In the genomic region with DNA sequence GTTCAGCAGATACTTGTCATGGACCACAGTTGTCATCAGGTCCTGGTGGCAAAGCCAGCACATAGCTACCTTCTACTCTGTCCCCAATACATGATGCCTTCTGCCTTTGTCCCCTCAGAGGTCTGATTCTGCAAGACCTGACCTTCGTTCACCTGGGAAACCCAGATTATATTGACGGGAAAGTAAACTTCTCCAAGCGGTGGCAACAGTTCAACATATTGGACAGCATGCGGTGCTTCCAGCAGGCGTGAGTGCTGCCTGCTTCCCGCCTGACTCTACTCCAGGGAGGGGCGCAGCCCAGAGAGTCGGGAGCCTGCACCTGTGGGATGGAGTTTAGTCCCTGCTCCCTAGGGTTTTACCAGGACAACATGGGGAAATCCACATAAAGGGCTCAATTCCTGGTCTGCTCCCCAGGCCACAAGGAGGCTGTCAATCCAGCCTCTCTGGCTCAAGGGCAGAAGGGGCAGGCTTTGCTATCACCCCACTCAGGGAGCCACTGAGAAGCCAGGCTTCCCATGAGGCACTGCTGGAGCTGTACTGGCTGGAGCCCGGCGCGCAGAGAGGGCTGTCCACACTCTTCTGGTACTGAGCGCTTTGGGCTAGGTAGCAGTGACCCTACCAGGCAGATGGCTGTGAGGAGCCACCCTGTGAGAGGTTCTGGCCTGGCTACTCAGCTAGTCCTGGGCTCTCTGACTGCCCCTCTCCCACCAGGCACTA, we compare ENCODE assay signal across 40 mouse cellular contexts. TPM values are rescaled to one million over a fixed set of nuclear protein-coding genes. Genes with fewer than 3 reads are reported as not detected.
DNase-seq lines count a peak whose midpoint lies in the region; ATAC-seq and TF ChIP-seq lines count a peak whose summit lies in the region.
"Had no signal": no experiment of that assay in that cellular context is flagged by ENCODE, and none has a peak within 500 bp of the region (broad histone marks: within the 10 kb centered on the region; RNA-seq: fewer than 3 reads in every experiment).

No protein-coding gene starts in this region.

- no peak overlapping the region for H3K4me3 ChIP-seq in heart, embryonic 12.5 days
- no peak overlapping the region for H3K4me3 ChIP-seq in heart, embryonic 10.5 days
- no peak overlapping the region for H3K4me3 ChIP-seq in heart, embryonic 15.5 days
- H3K4me3 ChIP-seq in heart, postnatal 0 days (ENCODE audit: low read depth, low read length) = no peak overlapping the region
- no peak overlapping the region for H3K4me3 ChIP-seq in liver, embryonic 16.5 days (ENCODE audit: low read depth, low read length)
- H3K4me3 ChIP-seq: embryonic facial prominence, embryonic 13.5 days; forebrain, embryonic 10.5 days; hindbrain, embryonic 12.5 days; intestine, embryonic 15.5 days; limb, embryonic 10.5 days; limb, embryonic 15.5 days; lung, embryonic 15.5 days; midbrain, embryonic 10.5 days; midbrain, embryonic 15.5 days had no signal

- peaks cover 79% of the 10 kb centered on the region for H3K36me3 ChIP-seq in heart, embryonic 12.5 days
- peaks cover 79% of the 10 kb centered on the region for H3K36me3 ChIP-seq in heart, embryonic 10.5 days
- peaks cover 40% of the 10 kb centered on the region for H3K36me3 ChIP-seq in heart, embryonic 15.5 days
- peaks cover 73% of the 10 kb centered on the region for H3K36me3 ChIP-seq in heart, postnatal 0 days (replicated peaks; ENCODE audit: control insufficient read depth, insufficient read depth, low read length)
- H3K36me3 ChIP-seq in liver, embryonic 16.5 days (ENCODE audit: control insufficient read depth, insufficient read depth) = peaks cover 3% of the 10 kb centered on the region; the same call in 1 of the 2 replicates

- no peaks in the 10 kb centered on the region for H3K9me3 ChIP-seq in heart, embryonic 12.5 days (replicated peaks)
- no peaks in the 10 kb centered on the region for H3K9me3 ChIP-seq in heart, embryonic 10.5 days
- H3K9me3 ChIP-seq in heart, embryonic 15.5 days (replicated peaks) = no peaks in the 10 kb centered on the region
- no peaks in the 10 kb centered on the region for H3K9me3 ChIP-seq in heart, postnatal 0 days (replicated peaks; ENCODE audit: control insufficient read depth, low read length)
- no peaks in the 10 kb centered on the region for H3K9me3 ChIP-seq in liver, embryonic 16.5 days (replicated peaks; ENCODE audit: control insufficient read depth, low read length)
- H3K9me3 ChIP-seq: embryonic facial prominence, embryonic 13.5 days; forebrain, embryonic 10.5 days; hindbrain, embryonic 12.5 days; intestine, embryonic 15.5 days; limb, embryonic 10.5 days; limb, embryonic 15.5 days; lung, embryonic 15.5 days; midbrain, embryonic 10.5 days; midbrain, embryonic 15.5 days had no signal

- H3K27ac ChIP-seq in heart, embryonic 12.5 days (ENCODE audit: poor library complexity, severe bottlenecking) = peak overlapping the region; percentile 10; the same call in 1 of the 2 replicates
- no peak overlapping the region; the same call in 1 of the 2 replicates for H3K27ac ChIP-seq in heart, embryonic 10.5 days
- H3K27ac ChIP-seq in heart, embryonic 15.5 days = peak overlapping the region; percentile 41
- peak overlapping the region; percentile 64 for H3K27ac ChIP-seq in heart, postnatal 0 days (ENCODE audit: low read depth)
- peak overlapping the region; percentile 33; the same call in 1 of the 2 replicates for H3K27ac ChIP-seq in liver, embryonic 16.5 days (ENCODE audit: low read length)
- H3K27ac ChIP-seq: embryonic facial prominence, embryonic 13.5 days; forebrain, embryonic 10.5 days; hindbrain, embryonic 12.5 days; hindbrain, postnatal 0 days; intestine, embryonic 15.5 days; kidney, postnatal 0 days; limb, embryonic 10.5 days; limb, embryonic 15.5 days; lung, embryonic 15.5 days; midbrain, embryonic 10.5 days; midbrain, embryonic 15.5 days had no signal

- H3K4me2 ChIP-seq in heart, embryonic 12.5 days = no peak overlapping the region
- H3K4me2 ChIP-seq in heart, embryonic 15.5 days = no peak overlapping the region
- no peak overlapping the region for H3K4me2 ChIP-seq in heart, postnatal 0 days (ENCODE audit: low read depth, low read length)
- H3K4me2 ChIP-seq in liver, embryonic 16.5 days (ENCODE audit: low read depth, low read length) = no peak overlapping the region
- H3K4me2 ChIP-seq: embryonic facial prominence, embryonic 13.5 days; hindbrain, embryonic 12.5 days; intestine, embryonic 15.5 days; limb, embryonic 15.5 days; lung, embryonic 15.5 days; midbrain, embryonic 15.5 days had no signal

- ATAC-seq in heart, embryonic 12.5 days (ENCODE audit: insufficient number of reproducible peaks, low FRiP score) = no peak
- ATAC-seq in heart, embryonic 15.5 days (replicated peaks; ENCODE audit: insufficient number of reproducible peaks, insufficient read depth, low FRiP score, low read depth) = peak; percentile 63
- ATAC-seq in heart, postnatal 0 days (ENCODE audit: insufficient read depth, low read depth) = peak; percentile 82
- ATAC-seq in liver, embryonic 16.5 days (ENCODE audit: low read depth) = peak; percentile 64
- ATAC-seq: forebrain, embryonic 16.5 days; hindbrain, postnatal 0 days; intestine, embryonic 15.5 days; midbrain, embryonic 15.5 days had no signal

- H3K9ac ChIP-seq in heart, embryonic 12.5 days = no peak overlapping the region
- H3K9ac ChIP-seq in heart, embryonic 15.5 days = no peak overlapping the region
- H3K9ac ChIP-seq in heart, postnatal 0 days (replicated peaks; ENCODE audit: low read depth, low read length) = no peak overlapping the region
- H3K9ac ChIP-seq in liver, embryonic 16.5 days (ENCODE audit: low read depth, low read length) = no peak overlapping the region
- H3K9ac ChIP-seq: embryonic facial prominence, embryonic 13.5 days; hindbrain, embryonic 12.5 days; intestine, embryonic 15.5 days; limb, embryonic 15.5 days; lung, embryonic 15.5 days; midbrain, embryonic 15.5 days had no signal

- no peak for TF ChIP-seq EP300 in heart, postnatal 0 days (IDR thresholded peaks at IDR 0.05; ENCODE audit: low read depth)

- WGBS in heart, embryonic 12.5 days = 72% methylated on average over 12 of the region's 12 CpGs
- WGBS in heart, embryonic 10.5 days = 89% methylated on average over 12 of the region's 12 CpGs
- WGBS in heart, embryonic 15.5 days = 64% methylated on average over 12 of the region's 12 CpGs
- WGBS in heart, postnatal 0 days = 51% methylated on average over 12 of the region's 12 CpGs
- WGBS in liver, embryonic 16.5 days (ENCODE audit: insufficient replicate concordance) = 69% methylated on average over 12 of the region's 12 CpGs

- no peak for TF ChIP-seq CTCF in heart, postnatal 0 days (IDR thresholded peaks at IDR 0.05; ENCODE audit: low read depth)

- no peaks in the 10 kb centered on the region for H3K27me3 ChIP-seq in heart, embryonic 12.5 days (replicated peaks)
- H3K27me3 ChIP-seq in heart, embryonic 10.5 days (ENCODE audit: insufficient read depth, poor library complexity, severe bottlenecking) = no peaks in the 10 kb centered on the region
- no peaks in the 10 kb centered on the region for H3K27me3 ChIP-seq in heart, embryonic 15.5 days
- H3K27me3 ChIP-seq in heart, postnatal 0 days (ENCODE audit: control insufficient read depth, insufficient read depth, low read length) = no peaks in the 10 kb centered on the region
- no peaks in the 10 kb centered on the region for H3K27me3 ChIP-seq in liver, embryonic 16.5 days (ENCODE audit: control insufficient read depth, insufficient read depth, low read depth, low read length)
- H3K27me3 ChIP-seq: embryonic facial prominence, embryonic 13.5 days; hindbrain, embryonic 12.5 days; intestine, embryonic 15.5 days; limb, embryonic 15.5 days; lung, embryonic 15.5 days; midbrain, embryonic 15.5 days had no signal

- no peak for DNase-seq in heart, embryonic 10.5 days (ENCODE audit: low spot score)
- DNase-seq in heart, postnatal 0 days (ENCODE audit: low spot score) = peak; percentile 55
- DNase-seq in left cerebral cortex, adult 8-10 months (ENCODE audit: low spot score in 2 of 2) = no peak
- DNase-seq in frontal cortex, postnatal 14 days (ENCODE audit: low spot score in 2 of 2) = no peak
- no peak for DNase-seq in retina, postnatal 1 day
- DNase-seq: adrenal gland, postnatal 25 days; B cell, adult 2 months; cerebellum, adult 11-12 months; cerebellum, adult 9-11 months; embryo, embryonic 11 days; kidney, adult 8-10 months; kidney, postnatal 4 days; layer of hippocampus, postnatal 36 days; right cerebral cortex, postnatal 4 days; thymus, postnatal 14 days had no signal

- H3K4me1 ChIP-seq in heart, embryonic 12.5 days (replicated peaks) = peaks cover 13% of the 10 kb centered on the region; the same call in 1 of the 2 replicates
- H3K4me1 ChIP-seq in heart, embryonic 10.5 days = peaks cover 21% of the 10 kb centered on the region
- H3K4me1 ChIP-seq in heart, embryonic 15.5 days (replicated peaks) = peaks cover 7% of the 10 kb centered on the region
- H3K4me1 ChIP-seq in heart, postnatal 0 days (ENCODE audit: control insufficient read depth, insufficient read depth) = peaks cover 7% of the 10 kb centered on the region; the same call in 1 of the 2 replicates
- peaks cover 6% of the 10 kb centered on the region for H3K4me1 ChIP-seq in liver, embryonic 16.5 days (ENCODE audit: control insufficient read depth, low read depth, low read length)
- H3K4me1 ChIP-seq: embryonic facial prominence, embryonic 13.5 days; forebrain, embryonic 10.5 days; hindbrain, embryonic 12.5 days; intestine, embryonic 15.5 days; limb, embryonic 15.5 days; midbrain, embryonic 15.5 days had no signal

RNA-seq across cellular contexts. Expression of gene Gm13420, which starts 14.1 kb away (rescaled TPM):
- not detected in 2 replicates for polyA plus RNA-seq in heart, embryonic 12.5 days (2016; fragmentation: Nextera tagmentation; extraction: Ambion mirVana)
- 0.28 TPM in 1 of 2 replicates, not detected in the other for polyA plus RNA-seq in heart, embryonic 10.5 days (2016; fragmentation: Nextera tagmentation; extraction: Ambion mirVana)
- polyA plus RNA-seq in heart, embryonic 15.5 days (2015; fragmentation: Nextera tagmentation; extraction: Ambion mirVana) = not detected in 2 replicates
- total RNA-seq in heart, postnatal 0 days (2014; rRNA removed; ENCODE audit: low replicate concordance) = not detected in 2 replicates
- not detected in 2 replicates for polyA plus RNA-seq in heart, postnatal 0 days (2015; fragmentation: Nextera tagmentation; extraction: Ambion mirVana)
- polyA plus RNA-seq in liver, embryonic 16.5 days (2015; fragmentation: Nextera tagmentation; extraction: Ambion mirVana) = 0.22 and 0.30 TPM in 2 replicates
- total RNA-seq in left cerebral cortex, adult 8-10 months (2022) = 1 to 10 TPM in 3 of 4 experiments, under 1 TPM in 1; 0.44 to 2.5 (median 1.4) TPM
- total RNA-seq: adrenal gland, adult 18-20 months; adrenal gland, postnatal 25 days; gastrocnemius, adult 8-10 months; megakaryocyte progenitor cell, adult 5-6 weeks; neutrophil, adult 5-6 weeks had no signal
- polyA plus RNA-seq: embryonic facial prominence, embryonic 13.5 days; forebrain, embryonic 10.5 days; forebrain, embryonic 16.5 days; hindbrain, embryonic 12.5 days; limb, embryonic 15.5 days; midbrain, embryonic 10.5 days; neural tube, embryonic 11.5 days; urinary bladder, adult 2 months had no signal

RNA-seq across cellular contexts. Expression of gene Gm13547, which starts 21.7 kb away (rescaled TPM):
- 0.44 TPM in 1 of 2 replicates, not detected in the other for polyA plus RNA-seq in heart, embryonic 12.5 days (2016; fragmentation: Nextera tagmentation; extraction: Ambion mirVana)
- not detected in 2 replicates for polyA plus RNA-seq in heart, embryonic 10.5 days (2016; fragmentation: Nextera tagmentation; extraction: Ambion mirVana)
- polyA plus RNA-seq in heart, embryonic 15.5 days (2015; fragmentation: Nextera tagmentation; extraction: Ambion mirVana) = not detected in 2 replicates
- not detected in 2 replicates for total RNA-seq in heart, postnatal 0 days (2014; rRNA removed; ENCODE audit: low replicate concordance)
- not detected in 2 replicates for polyA plus RNA-seq in heart, postnatal 0 days (2015; fragmentation: Nextera tagmentation; extraction: Ambion mirVana)
- not detected in 2 replicates for polyA plus RNA-seq in liver, embryonic 16.5 days (2015; fragmentation: Nextera tagmentation; extraction: Ambion mirVana)
- total RNA-seq in left cerebral cortex, adult 8-10 months (2022) = under 1 TPM in 1 of 4 experiments, not detected in 3; 0.63 TPM
- total RNA-seq: adrenal gland, adult 18-20 months; adrenal gland, postnatal 25 days; gastrocnemius, adult 8-10 months; hindbrain, postnatal 0 days; layer of hippocampus, postnatal 36 days; left cerebral cortex, postnatal 10 days; megakaryocyte progenitor cell, adult 5-6 weeks had no signal
- polyA plus RNA-seq: embryonic facial prominence, embryonic 13.5 days; forebrain, embryonic 10.5 days; gonadal fat pad, adult 2 months; hindbrain, embryonic 12.5 days; kidney, postnatal 0 days; lung, embryonic 15.5 days; neural tube, embryonic 11.5 days; spleen, adult 2 months; stomach, embryonic 14.5 days; urinary bladder, adult 2 months had no signal

RNA-seq across cellular contexts. Expression of gene Coq4, which starts 49.9 kb away (rescaled TPM):
- polyA plus RNA-seq in heart, embryonic 12.5 days (2016; fragmentation: Nextera tagmentation; extraction: Ambion mirVana) = 21.8 and 23.8 TPM in 2 replicates
- polyA plus RNA-seq in heart, embryonic 10.5 days (2016; fragmentation: Nextera tagmentation; extraction: Ambion mirVana) = 34.6 and 34.8 TPM in 2 replicates
- polyA plus RNA-seq in heart, embryonic 15.5 days (2015; fragmentation: Nextera tagmentation; extraction: Ambion mirVana) = 22.9 and 28.7 TPM in 2 replicates
- 23.5 and 56.9 TPM in 2 replicates for total RNA-seq in heart, postnatal 0 days (2014; rRNA removed; ENCODE audit: low replicate concordance)
- polyA plus RNA-seq in heart, postnatal 0 days (2015; fragmentation: Nextera tagmentation; extraction: Ambion mirVana) = 16.2 and 16.3 TPM in 2 replicates
- 9.0 and 10.1 TPM in 2 replicates for polyA plus RNA-seq in liver, embryonic 16.5 days (2015; fragmentation: Nextera tagmentation; extraction: Ambion mirVana)
- total RNA-seq in left cerebral cortex, adult 8-10 months (2022) = 10 to 100 TPM; 20.1 to 31.2 (median 22.6) TPM

RNA-seq across cellular contexts. Expression of gene Trub2, which starts 50.9 kb away (rescaled TPM):
- 25.8 and 26.6 TPM in 2 replicates for polyA plus RNA-seq in heart, embryonic 12.5 days (2016; fragmentation: Nextera tagmentation; extraction: Ambion mirVana)
- polyA plus RNA-seq in heart, embryonic 10.5 days (2016; fragmentation: Nextera tagmentation; extraction: Ambion mirVana) = 33.5 and 43.1 TPM in 2 replicates
- 21.0 and 29.8 TPM in 2 replicates for polyA plus RNA-seq in heart, embryonic 15.5 days (2015; fragmentation: Nextera tagmentation; extraction: Ambion mirVana)
- total RNA-seq in heart, postnatal 0 days (2014; rRNA removed; ENCODE audit: low replicate concordance) = 26.9 and 42.6 TPM in 2 replicates
- 16.7 and 20.2 TPM in 2 replicates for polyA plus RNA-seq in heart, postnatal 0 days (2015; fragmentation: Nextera tagmentation; extraction: Ambion mirVana)
- 10.2 and 13.1 TPM in 2 replicates for polyA plus RNA-seq in liver, embryonic 16.5 days (2015; fragmentation: Nextera tagmentation; extraction: Ambion mirVana)
- 10 to 100 TPM; 45.4 to 53.5 (median 50.2) TPM for total RNA-seq in left cerebral cortex, adult 8-10 months (2022)
